Mouse (Mus musculus): ENCODE measurements around the gene Wdr86. TPM values are rescaled to one million over a fixed set of nuclear protein-coding genes. Genes with fewer than 3 reads are reported as not detected.
"Not testable (repeated sequence)": the region's sequence is repeated elsewhere in the genome, so short reads cannot be mapped to it uniquely, and the experiment has no call there.

Wdr86 gene
- polyA plus RNA-seq, 1 experiment from 2014 or later: 8.0 TPM

GRCm38 (mm10) chr5:24701271-24701670 lies 29.3 kb downstream of the Wdr86 start:
- no peak for ATAC-seq
- H3K27ac ChIP-seq (ENCODE audit: low read depth, low read length): no peak overlapping the region
- 92% methylated on average over 3 of the region's 3 CpGs for WGBS
- peaks cover 47% of the 10 kb centered on the region for H3K36me3 ChIP-seq (ENCODE audit: control insufficient read depth, insufficient read depth, low read length)
- H3K4me1 ChIP-seq (ENCODE audit: control insufficient read depth, insufficient read depth, low read depth, low read length): no peaks in the 10 kb centered on the region
- H3K27me3 ChIP-seq (replicated peaks; ENCODE audit: control insufficient read depth, insufficient read depth, low read length): no peaks in the 10 kb centered on the region
- no peak overlapping the region for H3K9ac ChIP-seq (ENCODE audit: low read depth, low read length)
- no peak overlapping the region for H3K4me3 ChIP-seq (ENCODE audit: low read length)
- H3K4me2 ChIP-seq (ENCODE audit: low read length): no peak overlapping the region
- no peaks in the 10 kb centered on the region for H3K9me3 ChIP-seq (ENCODE audit: control insufficient read depth, low read length)

GRCm38 (mm10) chr5:24696704-24697103 lies 33.8 kb downstream of the Wdr86 start:
- WGBS: 75% methylated on average over 3 of the region's 3 CpGs
- Histone ChIP-seq H3K27ac (ENCODE audit: low read depth, low read length) (no peak overlapping the region), H3K9ac (ENCODE audit: low read depth, low read length) (no peak overlapping the region), H3K4me2 (ENCODE audit: low read length) (no peak overlapping the region), H3K9me3 (ENCODE audit: control insufficient read depth, low read length) (no peaks in the 10 kb centered on the region), H3K4me1 (ENCODE audit: control insufficient read depth, insufficient read depth, low read depth, low read length) (no peaks in the 10 kb centered on the region), H3K4me3 (ENCODE audit: low read length) (no peak overlapping the region), H3K27me3 (replicated peaks; ENCODE audit: control insufficient read depth, insufficient read depth, low read length) (no peaks in the 10 kb centered on the region), H3K36me3 (ENCODE audit: control insufficient read depth, insufficient read depth, low read length) (peaks cover 54% of the 10 kb centered on the region)
- ATAC-seq: no peak

GRCm38 (mm10) chr5:24687696-24688095 lies 42.8 kb downstream of the Wdr86 start:
- Histone ChIP-seq H3K4me1 (ENCODE audit: control insufficient read depth, insufficient read depth, low read depth, low read length) (peaks cover 13% of the 10 kb centered on the region), H3K9ac (ENCODE audit: low read depth, low read length) (no peak overlapping the region), H3K4me3 (ENCODE audit: low read length) (no peak overlapping the region), H3K36me3 (ENCODE audit: control insufficient read depth, insufficient read depth, low read length) (peaks cover 12% of the 10 kb centered on the region), H3K4me2 (ENCODE audit: low read length) (no peak overlapping the region), H3K9me3 (ENCODE audit: control insufficient read depth, low read length) (no peaks in the 10 kb centered on the region), H3K27me3 (replicated peaks; ENCODE audit: control insufficient read depth, insufficient read depth, low read length) (no peaks in the 10 kb centered on the region), H3K27ac (ENCODE audit: low read depth, low read length) (no peak overlapping the region)
- no peak for ATAC-seq
- 100% methylated on average over 1 of the region's 1 CpGs for WGBS

- ATAC-seq; H3K9me3 ChIP-seq (ENCODE audit: control insufficient read depth, low read length); H3K27me3 ChIP-seq (replicated peaks; ENCODE audit: control insufficient read depth, insufficient read depth, low read length); H3K27ac ChIP-seq (ENCODE audit: low read depth, low read length); H3K36me3 ChIP-seq (ENCODE audit: control insufficient read depth, insufficient read depth, low read length): not testable (repeated sequence)
- peak overlapping the region; percentile 86; the same call in 1 of the 2 replicates for H3K9ac ChIP-seq (ENCODE audit: low read depth, low read length)
- H3K4me2 ChIP-seq (ENCODE audit: low read length): peak overlapping the region; percentile 83
- WGBS: 82% methylated on average over 16 of the region's 16 CpGs
- peaks cover 13% of the 10 kb centered on the region for H3K4me1 ChIP-seq (ENCODE audit: control insufficient read depth, insufficient read depth, low read depth, low read length)
- peak overlapping the region; percentile 85 for H3K4me3 ChIP-seq (ENCODE audit: low read length)
Measured at GRCm38 (mm10) chr5:24686671-24687420, 43.7 kb downstream of the Wdr86 start.

- Histone ChIP-seq H3K4me2 (ENCODE audit: low read length) (peak overlapping the region; percentile 83), H3K9ac (ENCODE audit: low read depth, low read length) (peak overlapping the region; percentile 86), H3K9me3 (ENCODE audit: control insufficient read depth, low read length) (no peaks in the 10 kb centered on the region), H3K27me3 (replicated peaks; ENCODE audit: control insufficient read depth, insufficient read depth, low read length) (no peaks in the 10 kb centered on the region), H3K36me3 (ENCODE audit: control insufficient read depth, insufficient read depth, low read length) (peaks cover 6% of the 10 kb centered on the region), H3K27ac (ENCODE audit: low read depth, low read length) (peak overlapping the region; percentile 89), H3K4me1 (ENCODE audit: control insufficient read depth, insufficient read depth, low read depth, low read length) (peaks cover 13% of the 10 kb centered on the region), H3K4me3 (ENCODE audit: low read length) (peak overlapping the region; percentile 85)
- under 1% methylated on average over 15 of the region's 15 CpGs for WGBS
- ATAC-seq: no peak
Measured at GRCm38 (mm10) chr5:24686176-24686575, 44.4 kb downstream of the Wdr86 start.

GRCm38 (mm10) chr5:24685366-24686093 lies 45.0 kb downstream of the Wdr86 start, which contains the start of gene Nub1:
Gene Nub1, plus strand, starts transcription at chr5:24685532.
- WGBS: under 1% methylated on average over 48 of the region's 53 CpGs
- ATAC-seq: peak; percentile 98

GRCm38 (mm10) chr5:24684578-24685365 lies 45.8 kb downstream of the Wdr86 start:
- ATAC-seq: peak; percentile 63
- WGBS: 20% methylated on average over 16 of the region's 16 CpGs
- H3K9ac ChIP-seq (ENCODE audit: low read depth, low read length): peak overlapping the region; percentile 63
- H3K27me3 ChIP-seq (replicated peaks; ENCODE audit: control insufficient read depth, insufficient read depth, low read length): no peaks in the 10 kb centered on the region
- H3K9me3 ChIP-seq (ENCODE audit: control insufficient read depth, low read length): no peaks in the 10 kb centered on the region
- peak overlapping the region; percentile 85 for H3K4me3 ChIP-seq (ENCODE audit: low read length)
- H3K27ac ChIP-seq (ENCODE audit: low read depth, low read length): peak overlapping the region; percentile 89
- peak overlapping the region; percentile 64 for H3K4me2 ChIP-seq (ENCODE audit: low read length)
- H3K4me1 ChIP-seq (ENCODE audit: control insufficient read depth, insufficient read depth, low read depth, low read length): peaks cover 13% of the 10 kb centered on the region
- peaks cover 2% of the 10 kb centered on the region; the same call in 1 of the 2 replicates for H3K36me3 ChIP-seq (ENCODE audit: control insufficient read depth, insufficient read depth, low read length)

More at GRCm38 (mm10) chr5:24685366-24686093, 45.0 kb downstream of the Wdr86 start, which contains the start of gene Nub1:
- Histone ChIP-seq H3K27me3 (replicated peaks; ENCODE audit: control insufficient read depth, insufficient read depth, low read length) (no peaks in the 10 kb centered on the region), H3K27ac (ENCODE audit: low read depth, low read length) (peak within 1 kb of the TSS; percentile 89), H3K9ac (ENCODE audit: low read depth, low read length) (peak within 1 kb of the TSS; percentile 86), H3K9me3 (ENCODE audit: control insufficient read depth, low read length) (no peaks in the 10 kb centered on the region), H3K36me3 (ENCODE audit: control insufficient read depth, insufficient read depth, low read length) (peaks cover 4% of the 10 kb centered on the region), H3K4me1 (ENCODE audit: control insufficient read depth, insufficient read depth, low read depth, low read length) (peaks cover 13% of the 10 kb centered on the region), H3K4me3 (ENCODE audit: low read length) (peak within 1 kb of the TSS; percentile 85), H3K4me2 (ENCODE audit: low read length) (peak within 1 kb of the TSS; percentile 83)

- WGBS: 64% methylated on average over 1 of the region's 1 CpGs
- H3K4me3 ChIP-seq (ENCODE audit: low read length): no peak overlapping the region
- H3K9ac ChIP-seq (ENCODE audit: low read depth, low read length): no peak overlapping the region
- H3K4me1 ChIP-seq (ENCODE audit: control insufficient read depth, insufficient read depth, low read depth, low read length): peaks cover 6% of the 10 kb centered on the region
- H3K9me3 ChIP-seq (ENCODE audit: control insufficient read depth, low read length): no peaks in the 10 kb centered on the region; the same call in 1 of the 2 replicates
- H3K4me2 ChIP-seq (ENCODE audit: low read length): no peak overlapping the region
- H3K27ac ChIP-seq (ENCODE audit: low read depth, low read length): no peak overlapping the region
- no peak for ATAC-seq
- no peaks in the 10 kb centered on the region for H3K36me3 ChIP-seq (ENCODE audit: control insufficient read depth, insufficient read depth, low read length)
- H3K27me3 ChIP-seq (replicated peaks; ENCODE audit: control insufficient read depth, insufficient read depth, low read length): no peaks in the 10 kb centered on the region
Measured at GRCm38 (mm10) chr5:24681436-24681835, 49.1 kb downstream of the Wdr86 start.

Measured in hindbrain, embryonic 16.5 days (tissue).